14 mouse cellular contexts compared by ENCODE assay signal in the genomic region with DNA sequence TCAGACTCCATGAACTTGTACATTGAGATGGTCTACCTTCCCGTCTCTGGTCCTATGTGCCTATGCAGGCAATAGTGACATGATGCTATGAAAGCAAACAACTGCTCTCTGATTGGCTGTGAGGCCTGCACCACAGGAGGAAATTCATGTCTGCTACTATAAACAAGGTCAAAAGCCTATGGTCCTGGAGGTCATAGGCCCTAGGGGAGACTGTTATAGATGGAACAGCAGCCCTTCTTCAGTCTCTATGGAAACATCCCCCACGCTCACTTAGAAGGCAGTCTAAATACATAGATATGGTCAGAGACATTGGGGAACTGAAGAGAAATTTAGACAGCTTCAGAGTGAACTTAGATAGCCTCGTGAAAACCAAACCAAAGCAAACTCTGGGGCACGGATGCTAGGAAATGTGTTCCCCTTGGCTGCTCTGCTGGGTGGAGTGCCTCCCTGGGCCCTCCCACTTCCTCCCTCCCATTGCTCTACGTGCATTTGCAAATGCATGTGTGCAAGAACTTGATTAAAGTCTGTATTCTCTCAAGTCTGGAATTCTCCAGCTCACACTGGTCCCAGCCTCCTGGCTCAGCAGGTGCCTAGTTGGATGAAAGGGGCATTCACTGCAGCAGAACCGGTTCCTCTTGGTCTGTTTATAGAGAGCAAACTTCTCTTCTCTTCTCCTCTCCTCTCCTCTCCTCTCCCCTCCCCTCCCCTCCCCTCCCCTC. TPM values are rescaled to one million over a fixed set of nuclear protein-coding genes. Genes with fewer than 3 reads are reported as not detected.
A peak's percentile ranks its signal among the peaks of the same experiment; 100 is the strongest.
DNase-seq lines count a peak whose midpoint lies in the region; ATAC-seq and TF ChIP-seq lines count a peak whose summit lies in the region.
"Had no signal": no experiment of that assay in that cellular context is flagged by ENCODE, and none has a peak within 500 bp of the region (broad histone marks: within the 10 kb centered on the region; RNA-seq: fewer than 3 reads in every experiment).

No protein-coding gene starts in this region.

- no peak overlapping the region for H3K9ac ChIP-seq in lung, postnatal 0 days (replicated peaks; ENCODE audit: low read depth)
- 0 out of 2 replicates have a peak overlapping the region, but pooled peaks have one; percentile 27 for H3K9ac ChIP-seq in MEL (ENCODE audit: control insufficient read depth, low read depth, low read length, poor library complexity, severe bottlenecking)
- no peak overlapping the region for H3K9ac ChIP-seq in kidney, postnatal 0 days (ENCODE audit: low read depth, low read length)
- H3K9ac ChIP-seq: heart, embryonic 12.5 days; hindbrain, embryonic 14.5 days; neural tube, embryonic 12.5 days had no signal

- DNase-seq in lung, postnatal 0 days (ENCODE audit: low spot score): peak; percentile 18
- no peak for DNase-seq in lung, postnatal 25 days (ENCODE audit: low spot score)
- peak; percentile 57 for DNase-seq in MEL (ENCODE audit: low read depth, low spot score)
- peak; percentile 27 for DNase-seq in kidney, postnatal 0 days (ENCODE audit: low spot score)
- DNase-seq in layer of hippocampus, adult 18-20 months (ENCODE audit: low spot score in 2 of 2): no peak
- no peak for DNase-seq in left cerebral cortex, adult 2 months (ENCODE audit: extremely low spot score in 1 of 2, low spot score in 2 of 2)
- no peak for DNase-seq in layer of hippocampus, adult 11-12 months (ENCODE audit: low spot score)
- DNase-seq: adrenal gland, postnatal 14 days; cerebellum, adult 8-10 months; right cerebral cortex, postnatal 4 days had no signal

- no peak overlapping the region for H3K4me2 ChIP-seq in lung, postnatal 0 days (replicated peaks; ENCODE audit: low read depth, low read length)
- H3K4me2 ChIP-seq in kidney, postnatal 0 days (ENCODE audit: low read length): no peak overlapping the region
- H3K4me2 ChIP-seq: heart, embryonic 12.5 days; hindbrain, embryonic 14.5 days; neural tube, embryonic 12.5 days had no signal

- TF ChIP-seq RAD21 in MEL (IDR thresholded peaks at IDR 0.05; ENCODE audit: low read depth, low read length): no peak

- H3K27me3 ChIP-seq in lung, postnatal 0 days (replicated peaks; ENCODE audit: insufficient read depth, low read length): no peaks in the 10 kb centered on the region
- no peaks in the 10 kb centered on the region for H3K27me3 ChIP-seq in MEL (ENCODE audit: control insufficient read depth in 1 of 2, insufficient read depth in 2 of 2, low read length in 2 of 2)
- no peaks in the 10 kb centered on the region for H3K27me3 ChIP-seq in kidney, postnatal 0 days (ENCODE audit: insufficient read depth, low read length)
- H3K27me3 ChIP-seq: heart, embryonic 12.5 days; neural tube, embryonic 12.5 days had no signal

- H3K27ac ChIP-seq in lung, postnatal 0 days (ENCODE audit: low read length): no peak overlapping the region
- no peak overlapping the region for H3K27ac ChIP-seq in MEL (ENCODE audit: control insufficient read depth, low read depth, low read length)
- peak overlapping the region; percentile 68 for H3K27ac ChIP-seq in kidney, postnatal 0 days
- no peak overlapping the region for H3K27ac ChIP-seq in left cerebral cortex, adult 2 months
- H3K27ac ChIP-seq: hindbrain, embryonic 14.5 days; neural tube, embryonic 12.5 days had no signal

- WGBS in lung, postnatal 0 days: 26% methylated on average over 6 of the region's 6 CpGs
- 30% methylated on average over 6 of the region's 6 CpGs for WGBS in kidney, postnatal 0 days

- no peak for TF ChIP-seq CTCF in lung, postnatal 0 days (IDR thresholded peaks at IDR 0.05)
- TF ChIP-seq CTCF in MEL (IDR thresholded peaks at IDR 0.05 in 2 of 3, conservative IDR thresholded peaks at IDR 0.05 in 1 of 3; ENCODE audit: control insufficient read depth in 1 of 3, insufficient read depth in 1 of 3, low read depth in 2 of 3, low read length in 3 of 3, poor library complexity in 1 of 3, severe bottlenecking in 1 of 3): no peak
- TF ChIP-seq CTCF in kidney, postnatal 0 days (IDR thresholded peaks at IDR 0.05; ENCODE audit: low read depth): no peak
- TF ChIP-seq CTCF in left cerebral cortex, adult 2 months (IDR thresholded peaks at IDR 0.05): no peak

- no peak overlapping the region for H3K4me3 ChIP-seq in lung, postnatal 0 days (ENCODE audit: low read depth, low read length)
- no peak overlapping the region for H3K4me3 ChIP-seq in MEL (ENCODE audit: control insufficient read depth in 1 of 2, insufficient read depth in 1 of 2, low read depth in 2 of 2, low read length in 2 of 2)
- H3K4me3 ChIP-seq in kidney, postnatal 0 days (replicated peaks; ENCODE audit: low read depth, low read length): no peak overlapping the region
- no peak overlapping the region for H3K4me3 ChIP-seq in left cerebral cortex, adult 2 months
- H3K4me3 ChIP-seq: heart, embryonic 12.5 days; neural tube, embryonic 12.5 days had no signal

- H3K36me3 ChIP-seq in lung, postnatal 0 days (ENCODE audit: insufficient read depth, low read length): no peaks in the 10 kb centered on the region
- H3K36me3 ChIP-seq in MEL (ENCODE audit: control insufficient read depth in 1 of 2, insufficient read depth in 2 of 2, low read length in 2 of 2): peaks cover 0 to 26% of the 10 kb centered on the region in 2 experiments; a peak in 2 of 4 replicates
- no peaks in the 10 kb centered on the region for H3K36me3 ChIP-seq in kidney, postnatal 0 days (ENCODE audit: insufficient read depth, low read length)
- H3K36me3 ChIP-seq: heart, embryonic 12.5 days; neural tube, embryonic 12.5 days had no signal

- intact Hi-C loops in left cerebral cortex, adult 2 months (cut with DNase I): no loop called here

- no peak for TF ChIP-seq POLR2A in MEL (IDR thresholded peaks at IDR 0.05; ENCODE audit: control insufficient read depth in 1 of 2, insufficient read depth in 1 of 2, low read depth in 1 of 2, low read length in 2 of 2, poor library complexity in 1 of 2)

- no peaks in the 10 kb centered on the region for H3K9me3 ChIP-seq in lung, postnatal 0 days (ENCODE audit: low read length)
- no peaks in the 10 kb centered on the region for H3K9me3 ChIP-seq in MEL (replicated peaks; ENCODE audit: insufficient read depth, low read length)
- no peaks in the 10 kb centered on the region for H3K9me3 ChIP-seq in kidney, postnatal 0 days (replicated peaks; ENCODE audit: low read length)

- H3K79me2 ChIP-seq in MEL (ENCODE audit: control insufficient read depth, insufficient read depth, low read length, poor library complexity): no peaks in the 10 kb centered on the region

- H3K4me1 ChIP-seq in lung, postnatal 0 days (ENCODE audit: insufficient read depth, low read depth, low read length): no peaks in the 10 kb centered on the region
- peaks cover under 1 to 24% of the 10 kb centered on the region in 2 experiments; a peak in 3 of 4 replicates for H3K4me1 ChIP-seq in MEL (ENCODE audit: control insufficient read depth in 1 of 2, insufficient read depth in 2 of 2, low read length in 2 of 2)
- H3K4me1 ChIP-seq in kidney, postnatal 0 days (replicated peaks; ENCODE audit: insufficient read depth, low read length): no peaks in the 10 kb centered on the region
- H3K4me1 ChIP-seq: heart, embryonic 12.5 days; neural tube, embryonic 12.5 days had no signal

- no peak for ATAC-seq in lung, postnatal 0 days
- ATAC-seq in kidney, postnatal 0 days (replicated peaks; ENCODE audit: low FRiP score, low read depth): peak; percentile 85
- peak; percentile 59 for ATAC-seq in neutrophil, adult 5-6 weeks (ENCODE audit: extremely low read depth, insufficient number of reproducible peaks, low FRiP score, poor library complexity, severe bottlenecking)

- no peak for TF ChIP-seq EP300 in lung, postnatal 0 days (IDR thresholded peaks at IDR 0.05)
- no peak for TF ChIP-seq EP300 in MEL (IDR thresholded peaks at IDR 0.05; ENCODE audit: low read depth in 1 of 2, low read length in 2 of 2)

TF ChIP-seq in MEL, 35 proteins besides CTCF, POLR2A, EP300 and RAD21:
- TF ChIP-seq MXI1 (IDR thresholded peaks at IDR 0.05; ENCODE audit: low read depth, low read length) (peak; percentile 34; the same call in 1 of the 2 replicates), POLR2AphosphoS5 (IDR thresholded peaks at IDR 0.05; ENCODE audit: borderline replicate concordance, low read depth, low read length) (no peak), UBTF (IDR thresholded peaks at IDR 0.05; ENCODE audit: borderline replicate concordance, insufficient read depth, low read depth, low read length) (no peak), ZMIZ1 (IDR thresholded peaks at IDR 0.05; ENCODE audit: low read depth, low read length) (no peak), SIN3A (IDR thresholded peaks at IDR 0.05; ENCODE audit: low read length) (0 out of 2 replicates have a peak, but pooled peaks have one; percentile 19), E2F4 (IDR thresholded peaks at IDR 0.05; ENCODE audit: borderline replicate concordance, low read depth, low read length) (no peak)

RNA-seq across cellular contexts. Expression of gene Ckap4, which starts 20.6 kb away (rescaled TPM):
- polyA plus RNA-seq in lung, postnatal 0 days (2015; fragmentation: Nextera tagmentation; extraction: Ambion mirVana): 49.2 and 58.8 TPM in 2 replicates
- total RNA-seq in MEL (2012; rRNA removed): 1.0 TPM in 2 replicates
- polyA plus RNA-seq in MEL (2012; ENCODE audit: insufficient read depth in 1 of 2, insufficient read length in 2 of 2, low read depth in 1 of 2, low replicate concordance in 2 of 2, missing spikeins in 1 of 2): 1 to 10 TPM in 1 of 2 experiments, not detected in 1; 5.2 TPM
- 75.6 and 77.9 TPM in 2 replicates for polyA plus RNA-seq in kidney, postnatal 0 days (2015; fragmentation: Nextera tagmentation; extraction: Ambion mirVana)
- 40.4 and 43.1 TPM in 2 replicates for total RNA-seq in neutrophil, adult 5-6 weeks (2017)
- total RNA-seq in layer of hippocampus, adult 18-20 months (2021): 10 to 100 TPM; 18.7 to 19.9 TPM
- total RNA-seq in left cerebral cortex, adult 2 months (2021): 10 to 100 TPM; 21.6 to 22.8 TPM

RNA-seq across cellular contexts. Expression of gene Tcp11l2, which starts 22.0 kb away (rescaled TPM):
- polyA plus RNA-seq in lung, postnatal 0 days (2015; fragmentation: Nextera tagmentation; extraction: Ambion mirVana): 73.8 and 73.9 TPM in 2 replicates
- 0.81 and 1.7 TPM in 2 replicates for total RNA-seq in MEL (2012; rRNA removed)
- polyA plus RNA-seq in MEL (2012; ENCODE audit: insufficient read depth in 1 of 2, insufficient read length in 2 of 2, low read depth in 1 of 2, low replicate concordance in 2 of 2, missing spikeins in 1 of 2): 1 to 10 TPM in 1 of 2 experiments, not detected in 1; 4.3 TPM
- 25.2 and 27.0 TPM in 2 replicates for polyA plus RNA-seq in kidney, postnatal 0 days (2015; fragmentation: Nextera tagmentation; extraction: Ambion mirVana)
- total RNA-seq in neutrophil, adult 5-6 weeks (2017): 168 and 169 TPM in 2 replicates
- 10 to 100 TPM; 24.7 to 30.3 TPM for total RNA-seq in layer of hippocampus, adult 18-20 months (2021)
- 10 to 100 TPM; 21.9 to 23.1 TPM for total RNA-seq in left cerebral cortex, adult 2 months (2021)

Comparison
In these comparisons a context has a peak if more than half of its experiments do, and no peak if none do; other contexts are left out.
1. DNase-seq: peak in lung, postnatal 0 days (single experiment), MEL (single experiment) and kidney, postnatal 0 days (single experiment); none in lung, postnatal 25 days (single experiment), layer of hippocampus, adult 18-20 months (0 of 2), left cerebral cortex, adult 2 months (0 of 2) and layer of hippocampus, adult 11-12 months (single experiment).